23 mouse cellular contexts compared by ENCODE assay signal in genomic region chr3:50830926-50831325, GRCm38 (mm10).
A peak's percentile ranks its signal among the peaks of the same experiment; 100 is the strongest.
DNase-seq lines count a peak whose midpoint lies in the region; ATAC-seq lines count a peak whose summit lies in the region.
"Had no signal": no experiment of that assay in that cellular context is flagged by ENCODE, and none has a peak within 500 bp of the region (broad histone marks: within the 10 kb centered on the region; RNA-seq: fewer than 3 reads in every experiment).

No protein-coding gene starts in this region.

- H3K9ac ChIP-seq in midbrain, embryonic 16.5 days (ENCODE audit: low read depth, low read length) = no peak overlapping the region
- H3K9ac ChIP-seq in neural tube, embryonic 15.5 days (replicated peaks) = no peak overlapping the region
- H3K9ac ChIP-seq: embryonic facial prominence, embryonic 12.5 days; embryonic facial prominence, embryonic 15.5 days; forebrain, postnatal 0 days; hindbrain, embryonic 13.5 days had no signal

- no peaks in the 10 kb centered on the region for H3K9me3 ChIP-seq in midbrain, embryonic 16.5 days (replicated peaks; ENCODE audit: control insufficient read depth, low read length, poor library complexity, severe bottlenecking)
- no peaks in the 10 kb centered on the region for H3K9me3 ChIP-seq in midbrain, embryonic 10.5 days (replicated peaks)
- no peaks in the 10 kb centered on the region for H3K9me3 ChIP-seq in neural tube, embryonic 15.5 days (replicated peaks)
- H3K9me3 ChIP-seq: embryonic facial prominence, embryonic 12.5 days; embryonic facial prominence, embryonic 15.5 days; hindbrain, embryonic 10.5 days; hindbrain, embryonic 13.5 days had no signal

- H3K27me3 ChIP-seq in midbrain, embryonic 16.5 days (ENCODE audit: control insufficient read depth, insufficient read depth, low read depth, low read length) = no peaks in the 10 kb centered on the region
- no peaks in the 10 kb centered on the region for H3K27me3 ChIP-seq in midbrain, embryonic 10.5 days (ENCODE audit: low read depth, poor library complexity, severe bottlenecking)
- H3K27me3 ChIP-seq in neural tube, embryonic 15.5 days (replicated peaks) = no peaks in the 10 kb centered on the region
- H3K27me3 ChIP-seq: embryonic facial prominence, embryonic 12.5 days; embryonic facial prominence, embryonic 15.5 days; hindbrain, embryonic 13.5 days had no signal

- 72% methylated on average over 9 of the region's 9 CpGs for WGBS in midbrain, embryonic 16.5 days
- WGBS in midbrain, embryonic 10.5 days = 86% methylated on average over 9 of the region's 9 CpGs
- 65% methylated on average over 9 of the region's 9 CpGs for WGBS in neural tube, embryonic 15.5 days

- 0 out of 2 replicates have a peak, but pooled peaks have one; percentile 37 for ATAC-seq in midbrain, embryonic 16.5 days
- ATAC-seq in neural tube, embryonic 15.5 days (ENCODE audit: low FRiP score) = no peak; the same call in 1 of the 2 replicates
- ATAC-seq: CD4-positive, CD25-positive, alpha-beta regulatory T cell, adult 4 months; forebrain, embryonic 14.5 days; forebrain, postnatal 0 days; hindbrain, embryonic 16.5 days had no signal

- H3K4me2 ChIP-seq in midbrain, embryonic 16.5 days (ENCODE audit: low read length) = no peak overlapping the region
- H3K4me2 ChIP-seq in neural tube, embryonic 15.5 days = no peak overlapping the region
- H3K4me2 ChIP-seq: embryonic facial prominence, embryonic 12.5 days; embryonic facial prominence, embryonic 15.5 days; heart, embryonic 11.5 days; hindbrain, embryonic 13.5 days had no signal

- intact Hi-C loops in heart, postnatal 25 days (cut with DNase I) = no loop called here

- H3K36me3 ChIP-seq in midbrain, embryonic 16.5 days (ENCODE audit: control insufficient read depth, insufficient read depth, low read length) = no peaks in the 10 kb centered on the region
- no peaks in the 10 kb centered on the region for H3K36me3 ChIP-seq in midbrain, embryonic 10.5 days
- no peaks in the 10 kb centered on the region for H3K36me3 ChIP-seq in neural tube, embryonic 15.5 days
- H3K36me3 ChIP-seq: embryonic facial prominence, embryonic 12.5 days; embryonic facial prominence, embryonic 15.5 days; hindbrain, embryonic 10.5 days; hindbrain, embryonic 13.5 days had no signal

- H3K4me1 ChIP-seq in midbrain, embryonic 16.5 days (ENCODE audit: control insufficient read depth, insufficient read depth, low read length) = peaks cover 8% of the 10 kb centered on the region
- peaks cover 7% of the 10 kb centered on the region for H3K4me1 ChIP-seq in midbrain, embryonic 10.5 days
- H3K4me1 ChIP-seq in neural tube, embryonic 15.5 days = no peaks in the 10 kb centered on the region
- H3K4me1 ChIP-seq: embryonic facial prominence, embryonic 15.5 days; hindbrain, embryonic 13.5 days had no signal

- no peak overlapping the region for H3K4me3 ChIP-seq in midbrain, embryonic 16.5 days (ENCODE audit: low read depth, low read length)
- H3K4me3 ChIP-seq in midbrain, embryonic 10.5 days = no peak overlapping the region
- H3K4me3 ChIP-seq in neural tube, embryonic 15.5 days (replicated peaks) = no peak overlapping the region
- H3K4me3 ChIP-seq: embryonic facial prominence, embryonic 12.5 days; embryonic facial prominence, embryonic 15.5 days; hindbrain, embryonic 10.5 days; hindbrain, embryonic 13.5 days had no signal

- peak; percentile 67 for DNase-seq in heart, adult 11 months
- DNase-seq in heart, postnatal 25 days (ENCODE audit: low spot score) = no peak
- no peak for DNase-seq in midbrain, embryonic 10.5 days (ENCODE audit: low spot score)
- DNase-seq in brain, adult 2 months (ENCODE audit: low read depth, low spot score) = peak; percentile 32
- DNase-seq: adrenal gland, adult 2 months; adrenal gland, postnatal 14 days; cerebellum, adult 18-20 months; cerebellum, adult 9-11 months; cerebellum, postnatal 25 days; forebrain, postnatal 0 days; gastrocnemius, postnatal 10 days; gastrocnemius, postnatal 36 days; heart, postnatal 36 days had no signal

- no peak overlapping the region for H3K27ac ChIP-seq in midbrain, embryonic 16.5 days (ENCODE audit: low read length)
- H3K27ac ChIP-seq in midbrain, embryonic 10.5 days (replicated peaks) = no peak overlapping the region
- no peak overlapping the region for H3K27ac ChIP-seq in neural tube, embryonic 15.5 days (replicated peaks)
- H3K27ac ChIP-seq: embryonic facial prominence, embryonic 12.5 days; embryonic facial prominence, embryonic 15.5 days; hindbrain, embryonic 10.5 days; hindbrain, embryonic 13.5 days had no signal

Comparison
In these comparisons a context has a peak if more than half of its experiments do, and no peak if none do; other contexts are left out.
1. DNase-seq: peak in heart, adult 11 months (single experiment) and brain, adult 2 months (single experiment); none in heart, postnatal 25 days (single experiment) and midbrain, embryonic 10.5 days (single experiment).